Mouse (Mus musculus) liver, postnatal 0 days (tissue): ENCODE measurements around the gene Rad51b. TPM values are rescaled to one million over a fixed set of nuclear protein-coding genes. Genes with fewer than 3 reads are reported as not detected.
A peak's percentile ranks its signal among the peaks of the same experiment; 100 is the strongest.
"Not testable (repeated sequence)": the region's sequence is repeated elsewhere in the genome, so short reads cannot be mapped to it uniquely, and the experiment has no call there.

Source experiments
- ATAC-seq: fragments of 200-750 bp; cut with Nextera tagmentation; 2 replicates; pipeline ENCODE4 v1.8.0; 2017; ENCODE audit warnings: mild to moderate bottlenecking, moderate library complexity
- DNase-seq: peaks from one replicate; pipeline ENCODE4 v3.0.0-alpha.2; 2016
- H3K27ac ChIP-seq: fragments of 300-500 bp; sonication (generic); 2 replicates; pipeline ENCODE4 v1.5.1; 2014; ENCODE audit warnings: antibody characterized with exemption, moderate library complexity, mild to moderate bottlenecking, low read depth
- H3K27me3 ChIP-seq: fragments of 300-500 bp; sonication (generic); 2 replicates; pipeline ENCODE4 v1.6.1; 2014; ENCODE audit warnings: low read length, control low read depth, mixed read lengths; ENCODE audit not compliant: insufficient read depth
- H3K36me3 ChIP-seq: fragments of 300-500 bp; sonication (generic); replicated peaks from 2 replicates; pipeline ENCODE4 v1.6.1; 2014; ENCODE audit warnings: mild to moderate bottlenecking, control low read depth, low read length, moderate library complexity, mixed read lengths; ENCODE audit not compliant: insufficient read depth
- H3K4me1 ChIP-seq: fragments of 300-500 bp; sonication (generic); 2 replicates; pipeline ENCODE4 v1.6.1; 2014; ENCODE audit warnings: antibody characterized with exemption, mild to moderate bottlenecking, control low read depth; ENCODE audit not compliant: insufficient read depth
- H3K4me2 ChIP-seq: fragments of 300-500 bp; sonication (generic); 2 replicates; pipeline ENCODE4 v1.6.1; 2014; ENCODE audit warnings: low read depth, mild to moderate bottlenecking, low read length, moderate library complexity, mixed read lengths
- H3K4me3 ChIP-seq: fragments of 300-500 bp; sonication (generic); 2 replicates; pipeline ENCODE4 v1.5.1; 2014; ENCODE audit warnings: low read depth, low read length
- H3K9ac ChIP-seq: fragments of 300-500 bp; sonication (generic); replicated peaks from 2 replicates; pipeline ENCODE4 v1.6.1; 2014; ENCODE audit warnings: mild to moderate bottlenecking, moderate library complexity
- H3K9me3 ChIP-seq: fragments of 300-500 bp; sonication (generic); 2 replicates; pipeline ENCODE4 v1.6.1; 2016; ENCODE audit warnings: mild to moderate bottlenecking, control low read depth, low read length, mixed read lengths
- CTCF ChIP-seq: sonication (generic); IDR thresholded peaks from 2 replicates; pipeline ENCODE4 v1.5.1; 2016; ENCODE audit warnings: antibody characterized with exemption, low read depth
- EP300 ChIP-seq: IDR thresholded peaks from 2 replicates; pipeline ENCODE4 v1.6.1; 2016; ENCODE audit warnings: antibody characterized with exemption, low read depth, mild to moderate bottlenecking
- WGBS: fragments of 180-500 bp; shearing (Covaris S2); extraction: QIAGEN DNeasy Blood & Tissue Kit; methylation state at CpG from one replicate; pipeline ENCODE4 v1.1.7; 2014; ENCODE audit not compliant: insufficient replicate concordance; 5-methylcytosine and 5-hydroxymethylcytosine counted together
- polyA plus RNA-seq: library from polyadenylated mRNA; unstranded; fragments of >200 nt; fragmentation: Nextera tagmentation; extraction: Ambion mirVana; gene quantifications from 2 replicates; pipeline ENCODE4 v1.2.1, GENCODE M21; 2015

Gene Rad51b
- polyA plus RNA-seq, 1 experiment from 2014 or later, result 2.5 TPM

DNA sequence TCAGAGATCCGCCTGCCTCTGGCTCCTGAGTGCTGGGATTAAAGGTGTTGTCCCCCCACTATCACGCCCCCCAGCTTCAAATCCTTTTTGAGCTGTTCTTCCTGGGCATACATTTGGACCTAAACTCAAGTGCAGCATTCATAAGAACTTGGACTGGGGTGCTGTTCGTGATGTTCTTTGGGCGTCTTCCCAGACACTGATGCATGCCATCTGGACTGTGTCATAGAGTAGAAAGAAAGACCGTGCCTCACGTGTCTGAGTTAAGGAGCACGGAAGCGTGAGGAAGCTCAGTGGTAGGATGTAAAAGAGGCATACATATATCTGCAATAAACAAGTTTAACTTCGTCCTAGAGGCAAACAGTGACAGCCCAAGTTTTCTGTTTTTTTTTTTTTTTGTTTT, 4.7 kb downstream of the Rad51b start:
- ATAC-seq, result no peak

DNA sequence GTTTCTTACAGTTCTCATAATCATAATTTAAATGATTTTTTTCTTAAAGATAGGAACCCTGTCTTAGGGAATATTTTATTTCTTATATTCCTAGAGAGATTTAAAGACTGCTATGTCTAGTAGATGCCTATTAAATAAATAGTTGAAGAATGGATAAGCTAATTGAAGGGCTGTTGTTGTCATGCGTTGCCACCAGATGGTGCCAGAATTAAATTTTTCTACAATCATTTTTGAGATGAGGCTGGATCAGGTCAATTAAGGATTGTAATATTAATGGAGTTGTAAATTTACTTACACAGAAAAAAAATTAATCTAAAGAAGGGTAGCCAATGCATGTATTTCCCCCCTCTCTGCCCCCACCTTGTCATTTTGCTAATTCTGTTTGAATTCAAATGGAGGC, 8.0 kb downstream of the Rad51b start:
- no peaks in the 10 kb centered on the region for H3K4me1 ChIP-seq
- ATAC-seq, result no peak
- H3K27ac ChIP-seq, result no peak overlapping the region
- H3K36me3 ChIP-seq, result no peaks in the 10 kb centered on the region
- no peak overlapping the region for H3K4me2 ChIP-seq
- no peak for DNase-seq
- H3K9me3 ChIP-seq, result no peaks in the 10 kb centered on the region
- no peaks in the 10 kb centered on the region for H3K27me3 ChIP-seq
- peak; percentile 48 for TF ChIP-seq CTCF
- TF ChIP-seq EP300, result no peak
- WGBS, result 53% methylated on average over 1 of the region's 1 CpGs
- no peak overlapping the region for H3K4me3 ChIP-seq
- H3K9ac ChIP-seq, result no peak overlapping the region

More for the DNA sequence above, 4.7 kb downstream of the Rad51b start:
- no peak overlapping the region for H3K4me3 ChIP-seq
- H3K9me3 ChIP-seq, result no peaks in the 10 kb centered on the region
- H3K4me1 ChIP-seq, result no peaks in the 10 kb centered on the region; the same call in 1 of the 2 replicates
- WGBS, result 81% methylated on average over 9 of the region's 9 CpGs
- TF ChIP-seq CTCF (no peak), EP300 (no peak)
- H3K36me3 ChIP-seq, result no peaks in the 10 kb centered on the region
- no peak for DNase-seq
- H3K27me3 ChIP-seq, result no peaks in the 10 kb centered on the region
- H3K27ac ChIP-seq, result no peak overlapping the region
- H3K9ac ChIP-seq, result no peak overlapping the region
- H3K4me2 ChIP-seq, result no peak overlapping the region

DNA sequence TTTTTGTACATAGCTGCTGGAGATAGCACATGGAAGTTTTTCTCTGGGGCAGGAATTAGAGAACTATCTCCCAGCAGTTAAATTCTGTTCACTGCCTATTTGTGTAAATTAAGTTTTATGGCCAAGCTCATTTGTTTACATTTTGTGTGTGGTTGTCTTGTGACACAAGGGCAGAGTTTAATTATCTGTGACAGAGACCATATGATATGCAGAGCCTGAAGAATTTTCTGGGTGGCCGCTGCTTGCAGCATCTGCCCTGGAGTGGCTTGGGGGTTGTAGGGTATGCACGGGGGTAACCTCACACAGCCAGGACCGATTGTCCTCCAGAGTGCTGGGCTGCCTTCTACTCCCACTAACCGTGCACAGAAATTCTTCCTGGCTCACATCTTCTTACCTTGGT, 8.9 kb downstream of the Rad51b start:
- no peaks in the 10 kb centered on the region for H3K9me3 ChIP-seq
- DNase-seq, result no peak
- H3K27ac ChIP-seq, result no peak overlapping the region
- H3K27me3 ChIP-seq, result no peaks in the 10 kb centered on the region
- no peak overlapping the region for H3K9ac ChIP-seq
- 72% methylated on average over 4 of the region's 4 CpGs for WGBS
- H3K4me3 ChIP-seq, result no peak overlapping the region
- TF ChIP-seq CTCF (no peak), EP300 (no peak)
- H3K36me3 ChIP-seq, result no peaks in the 10 kb centered on the region
- ATAC-seq, result no peak
- H3K4me1 ChIP-seq, result no peaks in the 10 kb centered on the region
- no peak overlapping the region for H3K4me2 ChIP-seq

DNA sequence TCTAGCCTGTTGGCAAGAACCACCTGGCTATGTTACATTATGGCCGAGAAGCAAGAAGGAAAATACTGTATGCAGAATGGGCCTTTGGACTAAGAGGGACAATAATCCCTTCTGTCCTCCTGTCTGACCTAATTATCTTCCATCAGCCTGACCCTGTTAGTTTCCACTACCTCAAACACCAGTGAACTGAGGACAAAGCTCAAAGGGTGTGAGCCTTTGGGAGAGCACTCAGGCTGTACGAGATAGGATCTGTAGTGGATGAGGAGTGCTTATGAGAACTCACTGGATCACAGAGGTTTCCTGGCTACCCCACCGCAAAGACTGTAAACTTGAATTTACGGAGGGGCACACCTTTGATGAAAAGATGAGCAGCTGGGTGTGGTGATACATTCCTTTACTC, 16.6 kb downstream of the Rad51b start:
- Histone ChIP-seq H3K27ac (no peak overlapping the region), H3K4me2 (no peak overlapping the region), H3K27me3 (no peaks in the 10 kb centered on the region), H3K9me3 (no peaks in the 10 kb centered on the region), H3K36me3 (no peaks in the 10 kb centered on the region), H3K4me3 (no peak overlapping the region), H3K4me1 (peaks cover 6% of the 10 kb centered on the region; the same call in 1 of the 2 replicates), H3K9ac (no peak overlapping the region)
- 75% methylated on average over 4 of the region's 4 CpGs for WGBS
- ATAC-seq, result 0 out of 2 replicates have a peak, but pooled peaks have one; percentile 19
- no peak for DNase-seq
- TF ChIP-seq EP300 (no peak), CTCF (no peak)

DNA sequence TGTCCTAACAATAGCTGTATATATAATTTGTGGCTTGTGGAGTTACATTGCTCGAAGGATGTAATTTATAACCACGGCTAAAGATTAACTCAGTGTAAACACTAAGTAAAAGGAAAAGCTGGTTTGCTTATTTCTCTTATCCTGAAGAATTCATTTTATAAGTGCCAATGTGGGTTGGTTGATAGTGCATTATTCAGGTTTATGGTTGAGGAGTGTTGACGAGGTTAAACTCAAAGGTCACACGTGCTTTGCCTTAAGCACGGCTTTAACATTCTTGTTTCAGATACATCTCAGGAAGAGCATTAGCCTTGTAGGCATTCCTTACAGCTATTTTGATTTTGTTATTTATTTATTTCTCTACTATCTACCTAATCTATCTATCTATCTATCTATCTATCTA, 20.3 kb downstream of the Rad51b start:
- no peak for ATAC-seq
- no peak for DNase-seq
- H3K27ac ChIP-seq, result no peak overlapping the region
- no peaks in the 10 kb centered on the region for H3K9me3 ChIP-seq
- H3K9ac ChIP-seq, result no peak overlapping the region
- H3K27me3 ChIP-seq, result no peaks in the 10 kb centered on the region
- H3K4me3 ChIP-seq, result no peak overlapping the region
- no peak overlapping the region for H3K4me2 ChIP-seq
- TF ChIP-seq CTCF (no peak), EP300 (no peak)
- peaks cover 6% of the 10 kb centered on the region; the same call in 1 of the 2 replicates for H3K4me1 ChIP-seq
- 76% methylated on average over 5 of the region's 5 CpGs for WGBS
- no peaks in the 10 kb centered on the region for H3K36me3 ChIP-seq

DNA sequence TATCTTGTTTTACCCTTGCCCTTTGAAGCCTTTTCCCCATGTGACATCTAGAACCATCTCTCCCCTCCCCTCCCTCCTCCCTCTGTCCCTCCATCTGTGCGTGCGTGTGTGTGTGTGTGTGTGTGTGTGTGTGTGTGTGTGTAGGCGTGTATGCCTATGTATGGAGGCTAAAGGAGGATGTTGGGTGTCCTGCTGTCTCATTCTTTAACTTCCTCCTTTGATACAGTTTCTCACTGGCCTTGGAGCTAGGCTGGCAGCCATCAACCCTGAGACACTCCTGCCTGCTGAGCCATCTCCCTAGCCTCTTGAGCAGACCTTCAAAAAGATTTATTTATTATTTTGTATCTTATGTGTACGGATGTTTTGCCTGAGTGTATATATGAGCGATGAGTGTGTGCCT, 23.8 kb downstream of the Rad51b start:
- 60% methylated on average over 5 of the region's 5 CpGs for WGBS
- no peak for TF ChIP-seq CTCF
- no peak for TF ChIP-seq EP300

DNA sequence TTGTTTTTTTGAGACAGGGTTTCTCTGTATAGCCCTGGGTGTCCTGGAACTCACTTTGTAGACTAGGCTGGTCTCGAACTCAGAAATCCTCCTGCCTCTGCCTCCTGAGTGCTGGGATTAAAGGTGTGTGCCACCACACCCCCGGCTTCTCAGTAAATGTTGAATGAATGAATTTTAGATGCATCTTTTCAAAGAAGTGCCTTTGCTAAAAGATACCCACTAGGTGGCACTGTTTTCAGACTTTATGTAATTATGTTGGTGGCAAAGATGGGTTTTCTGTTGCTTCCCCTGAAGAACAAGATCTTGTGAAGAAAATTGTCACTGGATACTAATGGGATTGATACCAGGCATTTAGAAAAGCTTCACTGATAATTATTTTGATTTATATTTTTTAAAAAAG, 25.5 kb downstream of the Rad51b start:
- H3K4me3 ChIP-seq, ATAC-seq, H3K36me3 ChIP-seq, H3K27me3 ChIP-seq, DNase-seq, H3K9ac ChIP-seq, H3K9me3 ChIP-seq, H3K27ac ChIP-seq, H3K4me1 ChIP-seq, H3K4me2 ChIP-seq: not testable (repeated sequence)
- WGBS, result 59% methylated on average over 2 of the region's 2 CpGs
- peak; percentile 62 for TF ChIP-seq CTCF

More for the DNA sequence above, 23.8 kb downstream of the Rad51b start:
- H3K4me2 ChIP-seq, result no peak overlapping the region
- no peaks in the 10 kb centered on the region for H3K9me3 ChIP-seq
- H3K27ac ChIP-seq, result peak overlapping the region; percentile 51; the same call in 1 of the 2 replicates
- no peak overlapping the region for H3K4me3 ChIP-seq
- H3K36me3 ChIP-seq, result no peaks in the 10 kb centered on the region
- peaks cover 6% of the 10 kb centered on the region; the same call in 1 of the 2 replicates for H3K4me1 ChIP-seq
- DNase-seq, result peak; percentile 33
- no peaks in the 10 kb centered on the region for H3K27me3 ChIP-seq
- peak; percentile 35; the same call in 1 of the 2 replicates for ATAC-seq
- no peak overlapping the region for H3K9ac ChIP-seq
